Mouse (Mus musculus) ZHBTc4 (cell line): ENCODE measurements around the gene Clrn2.
A peak's percentile ranks its signal among the peaks of the same experiment; 100 is the strongest.

ENCODE experiments used
- DNase-seq: peaks from one replicate; pipeline ENCODE4 v3.0.0-alpha.2; 2011; ENCODE audit warnings: low read depth, low spot score

Gene Clrn2

GRCm38 (mm10) chr5:45453451-45453850 is at the start of gene Clrn2:
TSS of gene Clrn2 (plus strand) at chr5:45453751.
- DNase-seq = no peak

GRCm38 (mm10) chr5:45406129-45406528 is 47.4 kb upstream of the Clrn2 start:
- DNase-seq = no peak

GRCm38 (mm10) chr5:45416478-45416877 is 37.1 kb upstream of the Clrn2 start:
- no peak for DNase-seq

- DNase-seq = no peak
Measured at GRCm38 (mm10) chr5:45417859-45418443, 35.6 kb upstream of the Clrn2 start.

DNA sequence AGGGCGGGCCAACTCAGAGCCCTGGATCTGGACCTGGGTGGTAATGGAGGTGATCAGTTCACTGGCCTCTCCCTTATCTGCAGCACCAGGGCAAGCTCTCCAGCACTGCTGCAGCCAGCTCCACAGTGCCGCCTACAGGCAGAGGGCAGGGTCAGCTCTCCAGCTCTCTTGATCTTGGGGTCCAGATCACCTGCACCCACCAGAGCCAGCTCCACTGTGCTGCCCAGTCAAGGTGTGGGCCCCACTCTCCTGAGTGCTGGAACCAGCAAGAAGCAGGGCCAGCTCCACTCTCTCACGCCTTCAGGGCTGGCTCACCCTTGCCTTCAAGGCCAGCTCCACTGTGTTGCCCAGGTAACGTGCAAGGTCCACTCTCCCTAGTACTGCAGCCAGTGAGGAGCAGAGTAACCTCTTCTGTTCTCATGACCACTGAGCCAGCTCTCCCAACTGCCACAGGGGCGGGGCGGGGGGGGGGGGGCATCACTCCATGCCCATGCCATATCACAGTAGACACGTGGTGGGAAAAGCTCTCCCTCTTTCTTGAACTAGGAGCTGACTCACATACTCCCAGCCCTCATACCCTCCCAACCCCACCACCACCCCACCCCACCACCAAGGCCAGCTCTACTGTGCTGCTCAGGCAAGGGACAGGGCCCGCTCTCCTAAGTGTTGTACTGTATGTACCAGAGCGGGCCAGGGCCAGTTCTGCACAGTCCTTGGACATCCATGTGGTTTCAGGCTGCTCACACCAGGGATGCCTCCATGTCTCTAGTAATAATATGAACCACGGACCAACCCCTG is 33.5 kb upstream of the Clrn2 start:
- DNase-seq = peak; percentile 59

DNA sequence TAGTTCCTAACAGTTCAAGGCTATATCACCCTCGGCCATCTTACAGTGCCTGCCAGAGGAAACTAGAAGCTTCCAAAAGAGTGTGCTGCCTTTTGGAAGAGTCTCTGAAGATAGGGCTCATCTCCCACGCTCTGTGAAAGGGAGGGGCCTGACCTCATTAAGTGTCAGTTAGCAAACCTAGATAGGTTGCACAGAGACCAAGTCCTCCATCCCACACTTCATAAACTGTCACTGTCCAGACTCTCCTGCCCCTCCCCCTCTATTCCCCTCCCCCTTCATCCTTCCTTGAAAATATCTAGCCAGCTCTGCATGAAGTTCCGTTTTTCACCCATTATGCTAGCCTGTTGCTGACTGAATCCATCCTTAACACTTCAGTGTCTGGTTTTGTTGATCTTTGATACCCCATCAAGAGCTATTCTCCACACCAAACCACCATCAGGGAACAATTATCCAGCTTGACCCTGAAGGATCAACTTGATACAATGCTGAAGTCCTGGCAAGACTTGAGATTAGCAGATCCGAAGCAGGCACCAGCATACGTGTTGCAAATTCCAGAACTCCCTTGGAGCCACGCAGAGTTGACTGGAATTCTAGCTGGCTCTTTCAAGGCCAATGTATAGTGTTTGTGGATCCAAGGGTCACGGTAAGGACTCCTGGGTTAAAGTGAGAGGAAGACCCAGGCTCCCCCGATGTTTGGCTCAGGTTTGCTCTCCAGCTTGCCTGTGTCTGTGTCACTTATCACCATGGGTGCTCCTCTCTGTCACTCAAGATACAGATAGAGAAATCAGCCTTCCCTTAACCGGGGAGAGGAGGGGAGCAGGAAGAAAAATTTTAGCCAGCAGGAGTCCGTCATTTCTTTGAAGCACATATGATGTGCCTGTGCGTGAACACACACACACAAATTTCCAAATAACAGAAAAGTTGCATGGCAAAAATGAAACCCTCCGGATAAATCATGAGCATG is 31.4 kb upstream of the Clrn2 start:
- DNase-seq = peak; percentile 28

GRCm38 (mm10) chr5:45424021-45424886 is 29.3 kb upstream of the Clrn2 start:
- DNase-seq = peak; percentile 64

GRCm38 (mm10) chr5:45425771-45426170 is 27.8 kb upstream of the Clrn2 start:
- peak; percentile 64 for DNase-seq

DNA sequence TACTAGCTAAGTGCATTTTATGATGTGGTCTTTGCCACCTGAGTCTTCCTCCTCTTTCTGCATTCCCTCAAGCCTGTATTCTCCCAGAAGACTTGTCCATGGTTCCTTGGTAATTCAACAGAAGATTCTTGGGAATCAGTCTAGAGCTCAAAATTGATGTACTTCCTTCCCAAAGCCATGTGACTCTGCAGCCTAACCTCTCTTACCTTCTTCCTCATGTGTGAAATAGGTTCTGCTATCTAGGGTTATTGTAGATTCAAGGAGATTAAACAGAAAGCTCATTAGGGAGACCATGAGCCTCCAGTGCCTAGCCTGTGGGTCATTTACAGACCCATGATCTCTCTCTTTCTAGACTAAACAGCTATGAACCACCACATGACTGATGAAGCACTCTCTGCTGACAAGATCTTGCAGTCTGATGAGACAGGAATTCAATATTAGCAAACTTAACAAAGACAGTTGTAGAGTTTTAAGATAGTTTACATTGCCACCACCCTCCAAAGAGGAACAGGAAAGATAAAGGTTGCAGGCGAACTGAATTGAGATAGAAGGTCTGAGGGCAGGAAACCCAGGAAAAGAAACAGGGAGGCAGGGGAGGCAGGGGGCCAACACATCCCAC is 27.0 kb upstream of the Clrn2 start:
- DNase-seq = no peak

- no peak for DNase-seq
Measured at GRCm38 (mm10) chr5:45427891-45428290, 25.7 kb upstream of the Clrn2 start.

DNA sequence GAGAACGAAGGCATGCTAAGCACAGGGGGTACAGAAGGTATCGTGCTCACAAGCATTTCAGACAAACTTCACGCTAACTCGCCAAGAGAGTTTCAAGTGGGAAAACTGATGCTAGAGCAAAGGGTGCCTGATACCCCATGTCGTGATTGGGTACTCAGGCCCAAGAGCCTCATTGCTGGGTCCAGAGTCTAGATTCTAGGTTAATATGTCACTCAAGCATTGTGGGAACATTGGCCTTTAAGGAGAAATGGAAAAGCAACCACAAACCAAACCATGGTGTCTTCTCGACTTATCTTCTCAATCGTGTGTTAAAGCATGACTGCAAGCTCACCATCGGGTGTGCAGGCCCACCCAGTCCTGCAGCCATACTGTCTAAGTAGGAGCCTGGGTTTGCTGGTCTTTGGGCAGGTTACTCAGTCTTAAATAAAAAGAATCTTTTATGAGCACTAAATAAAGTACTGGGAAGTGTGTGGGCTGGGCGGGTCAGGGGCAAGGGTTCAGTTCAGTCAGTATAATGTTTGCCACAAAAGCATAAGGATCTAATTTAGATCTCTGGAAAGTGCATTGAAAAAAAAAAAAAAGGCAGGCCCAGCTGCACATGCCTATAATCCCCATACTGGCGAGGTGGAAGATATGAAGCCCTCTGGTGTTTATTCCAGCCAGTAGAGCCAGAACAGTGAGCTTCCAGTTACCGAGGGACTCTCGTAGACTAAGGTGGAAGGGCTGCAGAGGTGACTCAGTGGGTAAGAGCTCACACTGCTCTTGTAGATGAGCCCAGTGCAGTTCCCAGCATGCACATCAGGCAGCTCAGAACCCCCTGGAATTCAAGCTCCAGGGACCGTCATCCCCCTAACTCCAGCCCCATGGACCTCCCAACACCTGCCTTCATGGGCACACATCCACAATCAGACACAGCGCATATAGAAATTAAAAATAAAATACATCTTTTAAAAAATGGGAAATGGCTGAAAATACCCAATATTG is 17.3 kb upstream of the Clrn2 start:
- DNase-seq = no peak

DNA sequence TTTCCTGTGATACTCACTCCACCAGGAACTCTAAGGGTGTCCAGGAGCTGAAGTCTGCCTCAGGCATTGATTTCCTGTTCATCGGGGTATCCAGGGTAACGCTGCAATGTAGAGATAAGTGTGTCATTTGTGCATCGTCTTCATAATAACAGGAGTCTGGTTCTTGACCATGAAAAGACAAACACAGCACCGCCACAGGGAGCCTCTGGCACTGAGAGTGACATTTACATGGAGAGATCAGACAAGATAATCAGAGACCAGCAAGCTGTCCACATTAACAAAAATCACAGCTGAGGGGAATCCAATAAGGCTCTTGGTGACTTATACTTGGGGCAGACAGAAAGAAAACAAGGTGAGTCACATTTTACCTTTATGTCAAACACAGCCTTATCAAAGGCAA is 15.7 kb upstream of the Clrn2 start:
- DNase-seq = no peak

DNA sequence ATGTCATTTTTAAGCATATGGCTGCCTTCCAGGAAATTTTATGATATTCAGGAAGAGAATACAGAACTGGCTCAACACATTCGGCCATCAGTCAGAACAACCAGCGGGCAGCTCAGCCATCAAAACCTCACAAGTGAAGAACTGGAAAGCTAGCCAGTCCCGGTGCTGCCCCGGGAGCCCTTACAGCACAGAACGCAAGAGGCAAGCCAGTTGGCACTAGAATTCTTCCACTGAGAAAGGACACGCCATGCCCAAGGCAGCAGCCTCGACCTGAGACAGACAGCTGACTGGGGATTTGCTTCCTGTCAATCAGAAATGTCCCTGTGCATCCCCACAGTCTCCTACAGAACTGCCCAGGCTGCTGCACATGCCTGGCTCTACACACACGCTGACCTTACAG is 15.2 kb upstream of the Clrn2 start:
- DNase-seq = no peak

DNA sequence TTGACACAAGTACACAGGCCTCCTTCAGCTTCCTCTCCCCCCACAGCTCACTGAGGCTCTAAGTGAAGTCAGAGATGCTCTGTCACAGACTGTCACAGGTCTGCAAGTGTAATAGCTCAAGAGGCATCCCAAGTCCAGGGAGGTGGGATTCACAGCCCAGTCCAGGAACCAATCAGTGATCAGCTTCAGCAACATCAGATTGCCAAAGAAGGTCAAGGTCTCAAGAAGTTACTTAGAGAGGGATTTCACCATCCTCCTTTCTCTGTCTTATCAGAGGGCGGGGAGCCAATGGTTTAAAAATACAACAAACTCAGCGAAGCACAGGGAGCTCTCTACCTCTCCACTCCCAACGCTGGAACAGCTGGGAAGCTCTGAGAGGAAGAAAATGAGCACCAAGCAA is 12.4 kb upstream of the Clrn2 start:
- DNase-seq = no peak

DNA sequence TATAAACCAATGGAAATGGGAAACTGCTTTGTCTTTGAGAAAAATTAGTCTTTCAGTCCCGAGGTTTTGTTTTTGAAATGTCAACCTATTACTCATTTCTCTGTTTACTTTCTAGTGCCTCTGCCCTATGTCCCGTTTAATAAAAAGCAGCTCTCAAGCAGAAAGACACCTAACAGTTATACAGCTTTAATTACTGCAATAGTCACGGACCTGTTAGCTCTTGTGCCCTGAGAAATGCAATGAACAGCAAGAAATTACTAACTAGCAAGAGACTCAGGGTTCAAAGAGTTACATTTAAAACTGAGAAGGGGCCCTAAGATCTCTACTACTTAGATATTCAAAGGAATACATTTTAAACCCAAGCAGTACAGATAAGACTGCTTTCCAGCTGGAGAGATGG is 11.8 kb upstream of the Clrn2 start:
- no peak for DNase-seq

- DNase-seq = no peak
Measured at GRCm38 (mm10) chr5:45444130-45444832, 9.3 kb upstream of the Clrn2 start.

DNA sequence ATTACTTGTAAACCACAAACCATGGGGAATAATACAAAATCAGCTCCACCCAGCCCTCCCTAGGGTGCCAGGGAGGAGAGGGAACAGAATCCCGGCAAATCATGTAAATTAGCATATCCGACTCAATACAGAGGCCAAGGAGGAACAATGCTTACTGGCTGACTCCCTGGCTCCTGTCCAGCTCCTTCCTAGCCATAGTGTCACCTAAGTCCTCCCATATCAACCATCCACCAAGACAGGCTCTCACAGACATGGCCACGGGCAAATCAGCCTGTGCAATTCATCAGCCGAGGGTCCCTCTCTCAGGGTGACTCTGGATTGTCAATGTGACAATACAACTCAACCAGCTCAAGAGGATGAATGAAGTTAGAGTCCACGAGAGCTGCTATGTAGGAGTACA is 4.9 kb upstream of the Clrn2 start:
- DNase-seq = peak; percentile 23

DNA sequence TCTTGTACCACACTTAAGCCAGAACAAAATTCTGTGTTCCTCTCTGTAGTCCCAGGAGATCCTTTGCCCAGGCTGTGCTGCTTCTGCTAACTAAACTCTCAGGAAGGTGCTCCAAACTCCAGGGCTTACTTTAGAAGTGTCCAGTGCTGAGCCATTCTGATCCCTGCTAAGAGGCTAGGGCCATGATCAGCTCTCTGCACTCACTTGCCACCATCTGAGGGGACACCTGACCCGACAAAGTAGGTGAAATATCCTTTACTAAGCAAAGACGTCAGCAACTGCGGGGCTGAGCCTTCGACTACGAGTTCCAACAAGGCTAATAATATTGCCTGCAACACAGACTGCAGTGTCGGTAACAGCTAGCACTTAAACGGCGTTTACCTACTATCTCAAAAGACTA is 4.3 kb upstream of the Clrn2 start:
- DNase-seq = peak; percentile 15
